Mouse (Mus musculus): ENCODE results near the gene Pigq.

Gene Pigq

GRCm38 (mm10) chr17:25919786-25920642 lies 24.7 kb downstream of the Pigq start:
- DNase-seq = peak; percentile 100

GRCm38 (mm10) chr17:25919144-25919785 lies 25.5 kb downstream of the Pigq start, which contains the start of gene Rab40c:
Rab40c (minus strand) TSS chr17:25919727.
- peak; percentile 37 for DNase-seq

- no peak for DNase-seq
Observed at GRCm38 (mm10) chr17:25918037-25918750, 26.5 kb downstream of the Pigq start.

- DNase-seq = no peak
Observed at GRCm38 (mm10) chr17:25916931-25917647, 27.6 kb downstream of the Pigq start.

GRCm38 (mm10) chr17:25914295-25914694 lies 30.4 kb downstream of the Pigq start:
- DNase-seq = no peak

GRCm38 (mm10) chr17:25913877-25914275 lies 30.9 kb downstream of the Pigq start:
- peak; percentile 16 for DNase-seq

GRCm38 (mm10) chr17:25913186-25913876 lies 31.4 kb downstream of the Pigq start:
- peak; percentile 18 for DNase-seq

GRCm38 (mm10) chr17:25911816-25912215 lies 32.9 kb downstream of the Pigq start:
- DNase-seq = peak; percentile 9

GRCm38 (mm10) chr17:25907640-25908039 lies 37.1 kb downstream of the Pigq start:
- DNase-seq = no peak

- DNase-seq = no peak
Observed at GRCm38 (mm10) chr17:25903061-25903460, 41.7 kb downstream of the Pigq start.

- DNase-seq = no peak
Observed at GRCm38 (mm10) chr17:25900193-25900592, 44.5 kb downstream of the Pigq start.

- no peak for DNase-seq
Observed at GRCm38 (mm10) chr17:25895891-25896290, 48.8 kb downstream of the Pigq start.

- no peak for DNase-seq
Observed at GRCm38 (mm10) chr17:25895415-25895814, 49.3 kb downstream of the Pigq start.

- DNase-seq = peak; percentile 79
Observed at GRCm38 (mm10) chr17:25893975-25894617, 50.6 kb downstream of the Pigq start.

- DNase-seq = no peak
Observed at GRCm38 (mm10) chr17:25888837-25889236, 55.9 kb downstream of the Pigq start.

- peak; percentile 49 for DNase-seq
Observed at GRCm38 (mm10) chr17:25887467-25887866, 57.3 kb downstream of the Pigq start.

GRCm38 (mm10) chr17:25886806-25887205 lies 57.9 kb downstream of the Pigq start:
- no peak for DNase-seq

GRCm38 (mm10) chr17:25885636-25886035 lies 59.1 kb downstream of the Pigq start:
- no peak for DNase-seq

- DNase-seq = no peak
Observed at GRCm38 (mm10) chr17:25883824-25884223, 60.9 kb downstream of the Pigq start.

- DNase-seq = no peak
Observed at GRCm38 (mm10) chr17:25883268-25883667, 61.5 kb downstream of the Pigq start.

- DNase-seq = no peak
Observed at GRCm38 (mm10) chr17:25882306-25882705, 62.4 kb downstream of the Pigq start.

- DNase-seq = no peak
Observed at GRCm38 (mm10) chr17:25881691-25882090, 63.0 kb downstream of the Pigq start.

All from lung, postnatal 14 days (tissue).